Mouse (Mus musculus) brain, embryonic 14.5 days (tissue): ENCODE measurements at regions not wholly inside any gene's neighbourhood (a gene's known extent, or its start where the extent isn't known, plus 50 kb on each side); places are given as distances from the start of the nearest gene placed in this dataset.

Experiments
- DNase-seq: peaks from one replicate; pipeline ENCODE4 v3.0.0-alpha.2; 2011; ENCODE audit warnings: low read depth
- CTCF ChIP-seq: fragments of 200-500 bp; IDR thresholded peaks from 2 replicates; pipeline ENCODE4 v1.5.1; 2012; ENCODE audit warnings: inconsistent platforms, mild to moderate bottlenecking, moderate library complexity, borderline replicate concordance; ENCODE audit not compliant: insufficient read depth, insufficient read length; ENCODE audit errors: extremely low read depth
- POLR2A ChIP-seq: fragments of 200-500 bp; IDR thresholded peaks from 2 replicates; pipeline ENCODE4 v1.6.1; 2012; ENCODE audit warnings: mild to moderate bottlenecking, inconsistent platforms, borderline replicate concordance; ENCODE audit not compliant: poor library complexity, insufficient read depth, insufficient read length, severe bottlenecking; ENCODE audit errors: extremely low read depth

GRCm38 (mm10) chr6:75805223-75805622, 692.4 kb downstream of the Gm9008 start:
- TF ChIP-seq CTCF: no peak
- DNase-seq: peak; percentile 51

- TF ChIP-seq CTCF (no peak), POLR2A (no peak)
- DNase-seq: no peak
Observed at GRCm38 (mm10) chr6:75799993-75800392, 697.6 kb downstream of the Gm9008 start.

GRCm38 (mm10) chr6:75799546-75799945, 698.0 kb downstream of the Gm9008 start:
- TF ChIP-seq CTCF: no peak
- no peak for TF ChIP-seq POLR2A
- DNase-seq: peak; percentile 76

- DNase-seq: no peak
- TF ChIP-seq CTCF (no peak), POLR2A (no peak)
Observed at GRCm38 (mm10) chr6:75782680-75783079, 714.9 kb downstream of the Gm9008 start.

GRCm38 (mm10) chr6:75763041-75763440, 734.5 kb downstream of the Gm9008 start:
- DNase-seq: no peak
- TF ChIP-seq CTCF (no peak), POLR2A (no peak)

DNA sequence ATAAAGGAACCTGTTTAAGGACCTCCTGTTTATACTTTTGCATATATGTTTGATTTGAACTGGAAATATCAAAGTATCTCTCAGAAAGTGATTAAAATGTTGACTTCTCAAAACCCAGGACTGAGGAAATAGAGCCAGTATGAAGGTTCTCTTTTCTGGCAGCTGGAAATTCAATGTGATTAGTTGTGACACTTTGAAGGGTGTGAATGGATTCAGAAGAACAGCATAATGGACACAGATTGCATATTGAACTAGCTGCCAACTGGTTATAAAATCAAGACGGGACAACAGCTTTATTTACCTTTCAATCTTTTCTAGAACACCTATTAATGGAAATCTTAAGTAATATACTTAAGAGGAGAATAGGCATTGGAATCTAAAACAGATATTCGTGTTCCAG, 741.4 kb downstream of the Gm9008 start:
- peak; percentile 86 for DNase-seq
- TF ChIP-seq CTCF: no peak
- TF ChIP-seq POLR2A: no peak
